Mouse (Mus musculus) heart, adult 9 months (tissue): ENCODE measurements around the gene Arhgap44.

ENCODE experiments used
- DNase-seq, 2 experiments: peaks; one replicate each; pipeline ENCODE4 v3.0.0; 2022; ENCODE audit warnings: low spot score in 2 of 2

The Arhgap44 gene

GRCm38 (mm10) chr11:65162767-65163120 is at the start of gene Arhgap44:
Arhgap44 (minus strand) TSS chr11:65162961.
- DNase-seq = peak; percentile 50 to 55

DNA sequence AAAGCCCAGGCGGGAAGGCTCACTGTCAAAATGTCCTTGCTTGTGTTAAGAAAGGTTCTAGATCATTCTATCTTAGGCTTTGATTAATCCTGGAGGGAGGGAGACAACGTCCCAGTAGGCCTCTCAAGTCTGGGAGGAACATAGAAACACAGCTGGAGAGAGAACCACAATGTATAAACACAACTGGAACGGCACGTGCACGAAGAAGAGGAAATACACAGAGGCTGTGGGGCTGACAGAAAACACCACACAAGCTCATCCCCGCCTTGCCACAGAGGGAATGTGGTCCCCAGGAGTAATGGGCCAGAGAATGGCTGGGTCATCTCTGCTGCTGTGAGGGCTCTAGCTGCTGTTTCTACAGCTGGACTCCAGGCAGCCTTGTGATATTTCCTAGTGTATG is 48.9 kb upstream of the Arhgap44 start:
- DNase-seq = no peak

DNA sequence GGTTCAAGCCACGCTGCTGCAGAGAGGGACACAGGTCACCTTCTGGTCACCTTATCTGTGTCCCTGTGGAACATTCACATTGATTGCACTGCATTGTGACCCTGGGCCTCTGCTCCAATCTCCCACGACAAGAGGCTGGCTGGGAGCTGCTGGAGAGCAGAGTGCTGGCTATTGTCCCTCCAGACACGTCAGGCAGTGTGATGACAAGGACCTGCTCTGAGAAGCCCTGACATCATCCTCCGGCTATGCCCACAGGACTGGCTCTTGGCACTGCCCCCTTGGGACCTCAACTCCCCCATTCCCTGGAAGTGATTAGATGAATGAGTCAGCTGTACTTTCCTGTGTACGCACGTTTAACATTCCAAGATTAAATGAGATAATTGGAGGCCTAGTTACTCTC is 46.7 kb upstream of the Arhgap44 start:
- DNase-seq = peak; percentile 78 to 85

- DNase-seq = peak; percentile 58 to 80
Observed at GRCm38 (mm10) chr11:65205306-65205705, 42.5 kb upstream of the Arhgap44 start.

- DNase-seq = no peak
Observed at GRCm38 (mm10) chr11:65204651-65205050, 41.9 kb upstream of the Arhgap44 start.

DNA sequence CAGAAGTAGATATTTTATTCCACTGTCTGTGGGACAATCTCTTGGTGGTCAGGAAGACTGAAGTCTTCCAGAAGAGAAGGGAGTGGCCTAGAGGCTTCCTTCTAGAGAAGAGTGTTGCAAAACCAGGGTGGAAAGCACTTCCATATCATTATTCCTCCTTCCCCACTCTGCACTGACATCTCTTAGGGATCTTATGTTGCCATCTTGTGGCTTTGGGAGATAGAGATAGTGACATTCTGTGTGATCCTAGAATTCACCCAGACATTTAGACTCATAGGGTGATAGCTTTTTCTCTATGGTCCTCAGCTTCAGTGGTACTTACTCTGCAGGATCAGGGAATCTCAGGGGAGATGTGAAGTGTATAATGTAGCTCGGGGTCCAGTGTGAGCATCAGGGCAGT is 40.3 kb upstream of the Arhgap44 start:
- DNase-seq = no peak

GRCm38 (mm10) chr11:65202236-65202635 is 39.5 kb upstream of the Arhgap44 start:
- no peak for DNase-seq

- DNase-seq = no peak
Observed at GRCm38 (mm10) chr11:65198026-65198425, 35.3 kb upstream of the Arhgap44 start.

DNA sequence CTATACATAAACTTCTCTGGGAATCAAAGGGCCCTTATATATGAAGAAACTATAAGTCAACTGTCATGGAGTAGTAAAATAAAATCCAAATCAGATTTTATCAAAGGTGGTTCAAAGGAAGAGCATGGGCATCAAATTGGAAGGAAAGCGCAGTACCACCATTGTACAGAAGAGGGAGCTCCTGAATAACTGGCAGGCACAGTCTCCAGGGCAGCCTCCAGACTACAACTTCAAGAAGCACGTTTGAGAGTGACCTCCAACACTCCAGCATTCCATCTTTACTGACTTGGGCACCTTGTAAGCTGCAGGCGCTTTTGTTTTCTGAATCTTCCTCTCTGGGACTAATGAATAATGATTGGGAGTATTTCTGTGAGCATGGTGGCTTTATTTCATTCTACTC is 34.5 kb upstream of the Arhgap44 start:
- DNase-seq = peak in 1 of 2 experiments; percentile 57

DNA sequence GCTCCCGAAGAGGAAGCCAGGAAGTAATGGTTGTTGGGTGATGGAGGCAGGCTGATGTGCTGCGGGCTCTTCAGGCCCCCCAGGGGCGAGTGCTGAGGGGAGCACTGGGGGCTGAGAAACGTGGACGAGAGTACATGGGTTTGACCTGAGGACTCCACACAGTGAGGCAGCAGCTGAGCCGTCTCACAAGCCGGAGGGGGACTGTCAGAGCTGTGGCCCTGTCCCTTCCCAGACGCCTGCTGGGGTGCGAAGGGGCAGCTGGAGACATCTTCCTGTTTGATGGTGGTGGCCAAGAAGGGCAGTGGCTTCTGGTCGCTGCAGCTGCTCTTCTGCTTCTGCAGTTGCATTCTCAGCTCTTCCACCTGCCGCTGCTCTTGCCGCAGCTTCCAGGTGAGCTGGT is 24.2 kb upstream of the Arhgap44 start:
- DNase-seq = no peak

- no peak for DNase-seq
Observed at GRCm38 (mm10) chr11:65185114-65185513, 22.4 kb upstream of the Arhgap44 start.

GRCm38 (mm10) chr11:65170121-65170750 is 7.5 kb upstream of the Arhgap44 start:
- DNase-seq = no peak

- peak in 1 of 2 experiments; percentile 10 for DNase-seq
Observed at GRCm38 (mm10) chr11:65161881-65162766, 637 bp downstream of the Arhgap44 start.

DNA sequence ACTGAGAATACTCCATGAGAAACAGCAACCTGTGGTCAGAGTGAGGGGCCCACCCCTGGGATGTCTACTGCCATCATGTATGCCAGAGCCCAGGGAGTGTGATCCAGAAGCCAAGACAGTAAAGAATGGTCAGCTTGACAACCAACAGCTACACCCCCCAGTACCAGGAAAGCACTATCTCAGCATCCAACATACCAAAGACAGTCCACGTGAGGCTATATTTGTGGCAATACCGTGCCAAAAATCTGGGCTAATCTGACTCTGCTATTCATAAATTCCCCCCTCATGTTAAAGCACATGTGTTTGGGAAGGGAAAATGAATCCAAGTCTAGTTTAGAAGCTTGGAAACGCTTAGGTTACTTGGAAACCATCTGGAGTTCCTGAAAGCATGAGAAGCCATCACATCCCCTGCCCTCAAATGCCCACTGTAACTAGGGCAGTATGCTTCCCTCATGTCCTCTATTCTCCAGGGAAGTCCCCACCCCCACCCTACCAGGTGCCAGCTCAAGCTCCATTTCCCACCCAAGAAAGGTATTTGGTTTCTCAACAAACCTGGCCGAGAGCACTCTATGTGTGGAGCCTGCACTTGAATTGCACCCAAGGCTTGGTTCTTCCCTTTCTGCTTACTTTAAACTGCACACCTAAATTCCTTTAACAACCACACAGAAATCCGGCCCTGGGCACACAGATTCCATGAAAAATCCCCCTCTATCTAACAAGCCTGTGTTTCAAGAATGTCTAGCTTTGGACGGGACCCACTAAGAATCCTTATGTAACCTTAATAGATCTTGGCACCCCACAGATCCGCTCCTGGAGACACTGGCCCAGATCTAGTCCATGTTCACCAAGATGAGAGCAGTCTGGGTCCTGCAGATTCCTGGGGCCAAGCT is 1.5 kb downstream of the Arhgap44 start:
- DNase-seq = no peak

- no peak for DNase-seq
Observed at GRCm38 (mm10) chr11:65159791-65160190, 3.0 kb downstream of the Arhgap44 start, which contains the start of gene 1700086D15Rik. 1700086D15Rik (minus strand) TSS chr11:65159891.

- no peak for DNase-seq
Observed at GRCm38 (mm10) chr11:65158658-65158990, 4.1 kb downstream of the Arhgap44 start.

- DNase-seq = no peak
Observed at GRCm38 (mm10) chr11:65157966-65158657, 4.6 kb downstream of the Arhgap44 start.

DNA sequence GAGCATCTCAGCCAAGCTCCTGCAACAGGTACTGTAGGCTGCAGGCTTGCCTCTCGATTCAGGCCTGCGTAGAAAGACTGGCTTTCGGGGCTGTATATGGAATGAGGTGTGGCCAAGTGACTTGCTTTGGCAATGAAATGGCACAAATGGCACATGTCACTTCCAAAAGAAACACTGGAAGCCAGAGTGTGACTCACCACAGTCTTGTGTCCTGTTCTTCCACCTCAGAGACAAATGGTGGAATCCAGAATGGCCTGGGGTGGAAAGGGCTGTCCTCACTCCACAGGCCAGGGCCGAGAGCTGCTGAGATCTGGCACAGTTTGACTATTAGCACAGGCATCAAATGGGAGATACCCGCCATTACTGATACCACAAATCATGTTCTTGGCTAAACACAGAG is 9.8 kb downstream of the Arhgap44 start:
- no peak for DNase-seq

- no peak for DNase-seq
Observed at GRCm38 (mm10) chr11:65148441-65148840, 14.3 kb downstream of the Arhgap44 start.

DNA sequence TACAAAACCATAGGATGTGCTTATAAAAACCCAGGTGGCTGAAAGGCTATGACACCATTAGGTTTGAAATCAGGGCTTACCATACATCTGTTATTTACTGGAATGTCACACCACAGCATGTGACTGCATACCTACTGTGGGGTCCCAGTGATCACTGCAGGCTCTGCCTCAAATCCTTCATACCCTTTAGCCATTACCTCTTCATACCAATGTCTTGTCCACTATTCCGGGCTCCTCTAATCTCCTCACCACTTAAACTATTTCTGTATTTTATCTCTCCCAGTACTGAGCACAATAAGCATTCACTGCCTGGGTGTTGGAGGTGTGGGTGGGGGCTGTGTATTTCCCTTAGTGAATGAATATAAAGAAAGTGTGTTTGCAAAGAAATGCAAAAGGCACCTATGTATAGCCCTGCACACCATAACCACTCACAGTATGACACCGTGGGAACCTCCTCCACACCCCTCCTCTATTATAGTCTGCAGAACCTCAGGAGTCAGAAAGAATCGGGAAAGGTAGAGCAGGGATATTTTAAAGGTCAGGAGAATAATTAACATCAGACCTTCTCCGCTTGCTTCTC is 19.8 kb downstream of the Arhgap44 start:
- no peak for DNase-seq

- DNase-seq = no peak
Observed at GRCm38 (mm10) chr11:65139030-65139429, 23.7 kb downstream of the Arhgap44 start.
